In genomic region chr8:34466786-34467364, GRCm38 (mm10) we compare ENCODE assay signal across 19 mouse cellular contexts.
DNase-seq lines count a peak whose midpoint lies in the region; ATAC-seq lines count a peak whose summit lies in the region.
"Had no signal": no experiment of that assay in that cellular context is flagged by ENCODE, and none has a peak within 500 bp of the region (broad histone marks: within the 10 kb centered on the region; RNA-seq: fewer than 3 reads in every experiment).

No protein-coding gene starts in this region.

- 0 out of 2 replicates have a peak, but pooled peaks cover 5% of the 10 kb centered on the region for H3K4me1 ChIP-seq in embryonic facial prominence, embryonic 14.5 days (ENCODE audit: control insufficient read depth, insufficient read depth, low read length)
- peaks cover 21% of the 10 kb centered on the region for H3K4me1 ChIP-seq in embryonic facial prominence, embryonic 10.5 days
- H3K4me1 ChIP-seq: megakaryocyte, embryonic 14.5 days; stomach, embryonic 15.5 days had no signal

- peak; percentile 55 for DNase-seq in embryonic facial prominence, embryonic 14.5 days (ENCODE audit: low spot score)
- DNase-seq in embryonic facial prominence, embryonic 10.5 days (ENCODE audit: low spot score), result no peak
- peak; percentile 49 to 56 for DNase-seq in layer of hippocampus, adult 18-20 months (ENCODE audit: low spot score in 2 of 2)
- DNase-seq in layer of hippocampus, postnatal 36 days, result no peak
- DNase-seq in right cerebral cortex, adult 18-20 months, result peak; percentile 43
- no peak for DNase-seq in right cerebral cortex, postnatal 4 days
- DNase-seq in kidney, postnatal 10 days, result no peak
- DNase-seq: adrenal gland, adult 8-10 months; cerebellum, adult 18-20 months; kidney, adult 18-20 months; liver, postnatal 0 days; midbrain, embryonic 14.5 days; right cerebral cortex, postnatal 25 days; thymus, adult 18-20 months had no signal

- no peak overlapping the region for H3K9ac ChIP-seq in embryonic facial prominence, embryonic 14.5 days (ENCODE audit: low read depth, low read length)
- H3K9ac ChIP-seq: embryonic facial prominence, embryonic 13.5 days; liver, postnatal 0 days; neural tube, embryonic 15.5 days; stomach, embryonic 15.5 days had no signal

- 44% methylated on average over 5 of the region's 5 CpGs for WGBS in embryonic facial prominence, embryonic 14.5 days
- 84% methylated on average over 5 of the region's 5 CpGs for WGBS in embryonic facial prominence, embryonic 10.5 days

- no peaks in the 10 kb centered on the region for H3K27me3 ChIP-seq in embryonic facial prominence, embryonic 14.5 days (replicated peaks; ENCODE audit: control insufficient read depth, insufficient read depth, low read length)
- no peaks in the 10 kb centered on the region for H3K27me3 ChIP-seq in embryonic facial prominence, embryonic 10.5 days (replicated peaks; ENCODE audit: low read depth, poor library complexity, severe bottlenecking)
- H3K27me3 ChIP-seq: embryonic facial prominence, embryonic 13.5 days; neural tube, embryonic 15.5 days; stomach, embryonic 15.5 days had no signal

- H3K27ac ChIP-seq in embryonic facial prominence, embryonic 14.5 days (replicated peaks; ENCODE audit: low read depth, low read length), result no peak overlapping the region
- no peak overlapping the region for H3K27ac ChIP-seq in embryonic facial prominence, embryonic 10.5 days (replicated peaks)
- H3K27ac ChIP-seq: embryonic facial prominence, embryonic 13.5 days; kidney, postnatal 0 days; neural tube, embryonic 15.5 days; stomach, embryonic 15.5 days had no signal

- no peaks in the 10 kb centered on the region for H3K9me3 ChIP-seq in embryonic facial prominence, embryonic 14.5 days (ENCODE audit: control insufficient read depth, low read length)
- H3K9me3 ChIP-seq in embryonic facial prominence, embryonic 10.5 days, result peaks cover 11% of the 10 kb centered on the region; the same call in 1 of the 2 replicates
- H3K9me3 ChIP-seq: embryonic facial prominence, embryonic 13.5 days; neural tube, embryonic 15.5 days; stomach, embryonic 15.5 days had no signal

- no peak overlapping the region for H3K4me3 ChIP-seq in embryonic facial prominence, embryonic 14.5 days (ENCODE audit: low read depth, low read length)
- no peak overlapping the region for H3K4me3 ChIP-seq in embryonic facial prominence, embryonic 10.5 days
- H3K4me3 ChIP-seq: embryonic facial prominence, embryonic 13.5 days; megakaryocyte, embryonic 14.5 days; neural tube, embryonic 15.5 days; stomach, embryonic 15.5 days had no signal

- no peak for ATAC-seq in embryonic facial prominence, embryonic 14.5 days (ENCODE audit: low read depth)
- ATAC-seq: liver, postnatal 0 days had no signal

- no peaks in the 10 kb centered on the region for H3K36me3 ChIP-seq in embryonic facial prominence, embryonic 14.5 days (ENCODE audit: control insufficient read depth, insufficient read depth, low read length)
- no peaks in the 10 kb centered on the region for H3K36me3 ChIP-seq in embryonic facial prominence, embryonic 10.5 days (replicated peaks)
- H3K36me3 ChIP-seq: embryonic facial prominence, embryonic 13.5 days; neural tube, embryonic 15.5 days; stomach, embryonic 15.5 days had no signal

- H3K4me2 ChIP-seq in embryonic facial prominence, embryonic 14.5 days (ENCODE audit: low read depth, low read length), result no peak overlapping the region
- H3K4me2 ChIP-seq: embryonic facial prominence, embryonic 13.5 days; neural tube, embryonic 15.5 days; stomach, embryonic 15.5 days had no signal

Comparison
In these comparisons a context has a peak if more than half of its experiments do, and no peak if none do; other contexts are left out.
1. DNase-seq: peak in embryonic facial prominence, embryonic 14.5 days (single experiment), layer of hippocampus, adult 18-20 months (2 of 2) and right cerebral cortex, adult 18-20 months (single experiment); none in embryonic facial prominence, embryonic 10.5 days (single experiment), layer of hippocampus, postnatal 36 days (0 of 2), right cerebral cortex, postnatal 4 days (single experiment) and kidney, postnatal 10 days (single experiment).